Mouse (Mus musculus) right cerebral cortex, postnatal 10 days (tissue): ENCODE measurements around the gene Ncf1.
A peak's percentile ranks its signal among the peaks of the same experiment; 100 is the strongest.

Source experiments
- DNase-seq, 2 experiments: peaks; one replicate each; pipeline ENCODE4 v3.0.0; 2021; ENCODE audit warnings: low spot score in 2 of 2

Gene Ncf1

GRCm38 (mm10) chr5:134244890-134245289, 15.5 kb upstream of the Ncf1 start:
- DNase-seq: no peak

- DNase-seq: no peak
Observed at GRCm38 (mm10) chr5:134243661-134244436, 14.4 kb upstream of the Ncf1 start.

- no peak for DNase-seq
Observed at GRCm38 (mm10) chr5:134241831-134242230, 12.4 kb upstream of the Ncf1 start.

GRCm38 (mm10) chr5:134237936-134238760, 8.7 kb upstream of the Ncf1 start:
- peak; percentile 49 to 54 for DNase-seq

- DNase-seq: no peak
Observed at GRCm38 (mm10) chr5:134237508-134237907, 8.1 kb upstream of the Ncf1 start.

GRCm38 (mm10) chr5:134236796-134237195, 7.4 kb upstream of the Ncf1 start:
- DNase-seq: no peak

- DNase-seq: no peak
Observed at GRCm38 (mm10) chr5:134236241-134236640, 6.8 kb upstream of the Ncf1 start.

- peak; percentile 81 to 85 for DNase-seq
Observed at GRCm38 (mm10) chr5:134235111-134235510, 5.7 kb upstream of the Ncf1 start.

GRCm38 (mm10) chr5:134234205-134234604, 4.8 kb upstream of the Ncf1 start:
- DNase-seq: no peak

- no peak for DNase-seq
Observed at GRCm38 (mm10) chr5:134233244-134233651, 3.8 kb upstream of the Ncf1 start.

- no peak for DNase-seq
Observed at GRCm38 (mm10) chr5:134232568-134232967, 3.1 kb upstream of the Ncf1 start.

- DNase-seq: no peak
Observed at GRCm38 (mm10) chr5:134232111-134232510, 2.7 kb upstream of the Ncf1 start.

- peak in 1 of 2 experiments; percentile 66 for DNase-seq
Observed at GRCm38 (mm10) chr5:134231376-134231775, 2.0 kb upstream of the Ncf1 start.

GRCm38 (mm10) chr5:134228249-134228638, 1.2 kb downstream of the Ncf1 start:
- DNase-seq: no peak

GRCm38 (mm10) chr5:134227574-134228248, 1.7 kb downstream of the Ncf1 start:
- no peak for DNase-seq

GRCm38 (mm10) chr5:134226946-134227345, 2.5 kb downstream of the Ncf1 start:
- no peak for DNase-seq

- no peak for DNase-seq
Observed at GRCm38 (mm10) chr5:134225110-134225901, 4.1 kb downstream of the Ncf1 start.

GRCm38 (mm10) chr5:134221708-134222150, 7.7 kb downstream of the Ncf1 start:
- DNase-seq: no peak

GRCm38 (mm10) chr5:134221278-134221677, 8.1 kb downstream of the Ncf1 start:
- no peak for DNase-seq

- DNase-seq: no peak
Observed at GRCm38 (mm10) chr5:134217900-134218299, 11.5 kb downstream of the Ncf1 start.

- DNase-seq: no peak
Observed at GRCm38 (mm10) chr5:134214021-134214806, 15.2 kb downstream of the Ncf1 start.
